Mouse (Mus musculus) mouse trophoblast stem cell (cell line): Measurements from ENCODE around the gene Schip1.

Experiments used
- in situ Hi-C, 2 experiments: fragments of 300-500 bp; cut with MseI, MboI; formaldehyde crosslinking; loops; 2 replicates in 1 of 2; 3 replicates in 1 of 2; pipeline ENCODE4 v1.15.1; 2025

The Schip1 gene

DNA sequence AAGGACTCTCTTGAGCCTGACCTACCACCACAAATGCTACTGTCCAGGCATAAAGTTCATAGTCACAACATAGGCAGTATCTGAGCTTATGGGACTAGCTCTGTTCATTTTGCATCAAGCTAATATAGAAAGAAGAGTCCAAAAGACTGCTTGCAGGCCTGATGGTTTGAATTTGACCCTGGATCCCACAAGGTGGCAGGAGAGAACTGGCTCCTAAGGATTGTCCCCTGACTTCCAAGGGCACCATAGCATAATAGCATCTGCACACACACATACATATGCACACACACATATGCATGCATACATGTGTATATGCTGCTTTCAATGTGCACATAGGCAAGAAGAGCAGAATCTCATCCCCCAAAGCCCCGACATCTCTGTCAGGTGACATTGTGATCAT lies 405.0 kb downstream of the Schip1 start:
- in situ Hi-C loops = no loop called here

DNA sequence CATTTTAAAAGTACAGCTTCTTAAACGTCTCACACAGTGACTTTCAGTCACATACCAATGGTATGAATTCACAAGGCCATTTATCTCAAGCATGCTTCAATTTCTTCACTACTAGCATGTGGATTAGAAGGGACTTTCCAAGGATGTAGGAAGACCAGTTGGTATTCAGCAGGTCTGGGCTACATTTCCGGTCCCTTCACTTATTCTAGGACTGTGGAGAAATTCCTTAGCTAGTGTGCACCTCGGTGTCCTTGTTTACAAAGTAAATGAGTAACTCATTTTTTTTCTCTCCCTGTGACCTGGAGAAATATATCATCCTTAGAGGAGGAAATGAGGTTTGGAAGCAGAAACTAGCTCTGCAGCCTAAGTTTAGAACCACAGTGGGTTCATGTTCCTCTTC lies 405.5 kb downstream of the Schip1 start:
- in situ Hi-C loops = no loop called here

DNA sequence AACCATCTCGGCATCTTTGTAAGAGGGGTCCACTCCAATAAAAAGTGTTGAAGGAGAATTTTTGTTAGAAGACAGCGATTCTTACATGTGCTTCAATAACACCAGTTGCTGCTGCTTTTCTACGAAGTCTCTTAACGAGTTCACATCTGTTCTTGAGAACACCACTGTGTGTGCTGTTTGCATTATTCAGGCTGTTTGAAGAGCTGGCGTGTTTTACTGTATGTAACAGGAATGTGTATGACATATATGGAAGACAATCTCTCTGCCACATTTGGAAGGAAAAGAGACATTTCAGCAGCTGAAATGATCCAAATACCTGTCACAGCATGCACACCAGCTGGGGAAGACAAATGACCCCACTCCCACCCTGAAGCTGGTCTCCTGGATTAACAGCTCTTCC lies 406.0 kb downstream of the Schip1 start:
- in situ Hi-C loops = no loop called here

DNA sequence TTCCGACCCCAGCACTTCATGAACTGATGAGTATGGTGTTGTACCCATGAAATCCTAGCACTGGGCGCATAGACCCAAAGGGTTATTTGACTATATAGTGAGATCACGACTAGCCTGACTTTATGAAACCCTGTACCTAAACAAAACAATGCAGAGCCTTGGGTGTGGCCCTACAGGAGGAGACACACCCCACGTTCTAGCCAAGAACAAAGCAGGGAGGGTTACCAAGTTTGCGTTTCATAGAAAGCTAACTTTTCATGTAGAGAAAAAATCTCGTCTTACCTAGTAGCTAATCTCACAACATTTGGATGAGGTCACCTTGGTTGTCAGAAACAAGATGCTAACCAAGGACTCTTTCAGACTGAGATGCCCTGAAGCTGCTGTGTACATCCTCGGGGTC lies 411.7 kb downstream of the Schip1 start:
- in situ Hi-C loops = no loop called here

DNA sequence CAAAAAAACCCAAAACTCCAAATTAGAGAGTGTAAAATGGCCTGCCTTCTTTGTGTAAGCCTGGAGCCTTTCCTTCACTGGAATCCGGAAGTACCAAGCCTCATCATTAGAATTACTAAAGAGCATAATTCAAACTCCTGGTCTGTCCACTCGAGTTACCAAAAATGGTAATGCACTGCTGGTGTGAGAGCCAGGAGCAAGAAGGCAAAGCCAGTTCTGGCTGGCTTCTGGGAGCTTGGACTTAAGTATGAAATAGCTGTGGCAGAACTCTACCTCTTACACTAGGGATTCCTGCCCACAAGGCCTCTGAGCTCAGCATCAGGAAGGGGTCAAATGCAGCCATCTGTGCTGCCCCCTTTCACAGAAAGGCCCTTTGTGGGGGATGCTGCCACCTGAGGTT lies 412.9 kb downstream of the Schip1 start:
- in situ Hi-C loops = no loop called here

DNA sequence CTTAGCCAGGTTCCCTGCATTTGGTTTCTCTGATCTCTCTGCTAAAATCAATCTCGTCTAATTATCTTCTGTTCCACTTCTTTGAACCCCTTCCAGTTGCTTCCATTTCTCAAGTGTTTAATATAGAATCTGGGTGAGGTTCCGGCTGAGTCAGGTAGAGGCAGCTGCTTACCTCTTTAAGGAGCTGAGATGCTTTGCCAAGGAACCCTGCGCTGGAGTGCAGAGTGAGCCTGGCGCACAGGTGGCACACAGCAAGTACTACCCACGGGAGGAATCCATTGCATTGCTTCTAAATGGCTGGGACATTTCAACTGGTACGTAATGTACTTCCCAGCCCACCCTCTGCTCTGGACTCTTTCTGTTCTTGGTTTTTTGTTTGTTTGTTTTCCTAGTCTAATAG lies 414.7 kb downstream of the Schip1 start:
- in situ Hi-C loops = no loop called here

DNA sequence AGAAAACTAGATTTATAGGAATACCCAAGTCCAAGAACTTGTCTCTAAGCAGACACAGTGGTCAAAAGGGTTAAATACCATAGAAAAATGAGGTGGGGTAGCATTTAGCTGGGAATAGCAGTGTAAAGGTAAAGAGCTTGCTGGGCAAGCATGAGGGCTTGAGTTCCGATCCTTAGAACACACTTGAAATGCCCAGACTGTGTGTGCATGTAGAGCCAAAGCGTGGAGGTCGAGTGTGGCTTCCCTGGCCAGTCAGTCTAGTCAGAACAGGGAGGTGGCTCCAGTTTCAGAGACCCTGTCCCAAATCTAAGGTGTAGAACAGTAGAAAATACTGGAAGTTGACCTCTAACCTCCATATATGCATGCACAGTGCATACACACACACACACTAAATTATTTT lies 418.9 kb downstream of the Schip1 start:
- in situ Hi-C loops = no loop called here

DNA sequence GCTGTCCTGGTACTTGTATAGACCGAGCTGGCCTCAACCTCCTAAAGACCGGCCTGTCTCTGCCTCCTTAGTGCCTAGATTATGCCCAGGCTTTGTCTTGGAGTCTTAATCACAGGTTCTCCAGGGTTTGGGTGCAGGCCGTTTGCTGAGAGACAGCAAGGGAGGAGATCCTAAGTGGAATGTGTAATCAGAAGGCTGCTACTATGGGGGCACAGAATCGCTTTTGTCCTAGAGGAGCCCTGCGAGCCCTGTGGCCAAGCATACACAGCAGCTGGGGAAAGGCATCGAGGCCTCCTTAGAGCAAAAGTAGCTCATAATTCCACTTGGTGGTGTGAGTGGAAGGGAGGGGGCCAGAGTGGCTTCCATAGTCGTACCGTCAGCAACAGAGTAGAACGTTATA lies 419.4 kb downstream of the Schip1 start:
- in situ Hi-C loops = no loop called here

DNA sequence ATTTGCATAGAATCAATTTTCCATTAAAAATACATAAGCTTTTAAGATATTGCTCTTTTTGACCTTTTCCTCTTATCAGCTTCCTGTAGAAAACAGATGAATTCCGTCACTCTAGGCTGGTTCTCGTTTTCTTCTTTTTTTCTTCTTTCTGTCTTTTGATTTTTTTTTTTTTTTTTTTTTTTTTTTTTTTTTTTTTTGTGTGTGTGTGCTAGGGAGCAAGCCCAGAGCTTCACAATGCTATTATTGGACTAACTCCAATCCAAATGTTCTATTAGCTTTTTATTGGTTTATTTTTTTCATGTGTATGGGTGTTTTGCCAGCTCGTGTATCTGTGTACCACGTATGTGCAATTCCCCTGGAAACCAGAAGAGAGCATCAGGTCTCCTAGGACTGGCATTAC lies 420.0 kb downstream of the Schip1 start:
- in situ Hi-C loops = no loop called here

DNA sequence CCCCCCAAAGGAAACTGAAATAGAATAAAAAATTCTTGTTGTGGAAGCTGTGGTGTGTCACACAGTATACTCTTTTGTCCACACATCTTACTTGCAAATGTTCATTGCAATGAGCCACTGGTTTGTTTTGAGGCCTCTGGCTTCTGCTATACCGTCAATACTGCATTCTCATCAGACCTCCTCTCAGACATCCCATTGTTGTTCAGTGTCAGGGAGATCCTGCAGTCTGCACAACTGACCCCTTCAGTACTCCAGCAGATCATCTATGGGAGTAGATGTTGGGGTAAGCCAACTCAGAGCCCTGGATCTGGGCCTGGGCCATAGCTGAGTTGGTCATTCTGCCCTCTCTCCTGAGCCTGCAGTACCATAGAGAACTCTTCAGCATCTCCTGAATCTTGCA lies 423.0 kb downstream of the Schip1 start:
- in situ Hi-C loops = no loop called here

DNA sequence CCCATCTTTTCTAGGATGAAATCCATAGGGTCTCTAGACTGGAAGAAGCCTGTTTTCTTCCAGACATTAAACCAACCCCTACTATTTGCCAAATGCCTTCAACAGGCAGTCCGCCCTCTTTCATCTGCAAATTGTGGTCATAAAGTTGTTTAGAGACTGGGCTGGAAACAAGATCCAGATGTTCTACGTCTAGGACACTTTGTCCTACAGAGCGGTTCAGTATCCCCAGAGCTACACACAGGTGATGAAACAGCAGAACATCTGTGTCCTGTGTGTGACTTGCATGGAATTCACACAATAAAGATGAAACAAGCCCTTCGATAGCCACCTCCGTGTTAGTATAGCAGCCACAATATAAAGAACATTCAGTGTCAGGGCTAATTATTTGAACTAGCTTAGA lies 423.7 kb downstream of the Schip1 start:
- in situ Hi-C loops = no loop called here

DNA sequence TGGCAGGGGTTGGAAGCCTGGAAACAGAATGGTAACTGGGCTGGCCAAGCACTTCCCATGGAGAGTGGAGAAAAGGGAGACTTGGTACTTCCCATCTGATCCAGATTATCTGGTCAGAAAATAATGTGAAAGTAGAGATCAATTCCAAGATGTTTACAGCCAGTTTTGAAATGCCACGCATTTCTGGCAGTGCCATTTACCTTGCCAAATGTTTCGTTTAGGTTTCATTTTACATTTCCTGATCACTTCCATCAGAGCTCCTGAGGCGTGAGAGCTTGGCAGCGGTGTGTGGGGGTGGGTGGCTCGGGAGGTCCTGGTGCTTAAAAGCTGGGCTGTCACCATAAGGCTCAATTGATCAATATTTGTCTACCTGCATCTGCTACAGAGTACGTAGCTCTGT lies 426.9 kb downstream of the Schip1 start:
- in situ Hi-C loops = no loop called here

DNA sequence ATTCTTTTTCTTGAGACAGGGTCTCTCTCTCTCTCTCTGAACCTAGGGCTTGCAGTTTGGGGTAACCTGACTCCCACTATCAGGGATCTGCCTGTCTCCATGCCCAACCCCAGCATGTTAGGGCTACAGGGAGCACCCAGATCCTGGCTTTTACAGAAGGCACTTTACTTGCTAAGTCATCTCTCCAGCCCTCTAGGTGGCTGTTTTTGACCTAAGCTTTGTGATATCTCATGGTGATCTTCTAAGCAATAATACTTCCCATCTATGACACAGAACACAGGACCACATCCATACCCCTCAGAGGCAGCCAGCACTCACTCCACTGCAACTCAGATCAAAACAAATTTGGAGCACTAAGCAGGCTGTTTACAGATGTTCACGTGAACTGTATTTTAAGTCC lies 427.5 kb downstream of the Schip1 start:
- in situ Hi-C loops = no loop called here

DNA sequence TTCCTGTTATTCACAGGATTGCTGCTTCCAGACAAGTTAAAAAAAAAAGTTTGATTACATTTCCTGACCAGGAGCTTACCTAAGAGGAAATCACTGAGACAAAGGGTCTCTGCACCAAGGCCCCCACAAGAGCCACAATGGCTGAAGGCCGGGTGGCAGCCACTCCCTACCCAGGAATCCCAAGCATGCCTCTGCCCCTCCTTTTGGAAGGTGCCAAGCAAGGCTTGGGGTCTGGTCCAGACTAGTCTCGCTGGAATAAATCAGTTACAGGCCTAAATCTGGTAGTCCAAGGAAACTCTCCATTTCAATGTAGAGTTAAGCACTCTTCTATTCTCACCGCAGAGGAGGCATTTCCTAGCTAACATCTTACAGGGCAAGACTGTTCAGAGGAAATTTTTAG lies 427.9 kb downstream of the Schip1 start:
- in situ Hi-C loops = no loop called here

DNA sequence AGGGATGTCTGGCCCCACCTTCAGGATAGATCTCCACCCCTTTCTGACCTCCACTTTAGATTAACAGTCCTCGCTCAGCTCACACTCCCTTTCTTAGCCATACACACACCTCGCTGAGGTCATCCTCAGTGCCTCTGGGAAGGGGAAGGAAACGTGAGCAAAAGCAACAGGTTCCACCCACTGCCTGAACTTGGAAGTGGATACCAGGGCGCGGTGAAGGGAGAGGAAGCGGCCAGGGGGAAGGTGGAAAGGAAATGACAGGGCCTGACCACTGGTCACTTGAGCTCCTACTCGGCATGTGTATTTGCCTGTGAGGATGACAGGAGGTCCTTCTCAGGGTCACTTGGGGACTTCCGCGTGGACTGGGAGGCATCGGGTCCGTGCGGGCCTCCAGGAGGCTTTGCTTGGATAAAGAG lies 428.6 kb downstream of the Schip1 start:
- in situ Hi-C loops = no loop called here

DNA sequence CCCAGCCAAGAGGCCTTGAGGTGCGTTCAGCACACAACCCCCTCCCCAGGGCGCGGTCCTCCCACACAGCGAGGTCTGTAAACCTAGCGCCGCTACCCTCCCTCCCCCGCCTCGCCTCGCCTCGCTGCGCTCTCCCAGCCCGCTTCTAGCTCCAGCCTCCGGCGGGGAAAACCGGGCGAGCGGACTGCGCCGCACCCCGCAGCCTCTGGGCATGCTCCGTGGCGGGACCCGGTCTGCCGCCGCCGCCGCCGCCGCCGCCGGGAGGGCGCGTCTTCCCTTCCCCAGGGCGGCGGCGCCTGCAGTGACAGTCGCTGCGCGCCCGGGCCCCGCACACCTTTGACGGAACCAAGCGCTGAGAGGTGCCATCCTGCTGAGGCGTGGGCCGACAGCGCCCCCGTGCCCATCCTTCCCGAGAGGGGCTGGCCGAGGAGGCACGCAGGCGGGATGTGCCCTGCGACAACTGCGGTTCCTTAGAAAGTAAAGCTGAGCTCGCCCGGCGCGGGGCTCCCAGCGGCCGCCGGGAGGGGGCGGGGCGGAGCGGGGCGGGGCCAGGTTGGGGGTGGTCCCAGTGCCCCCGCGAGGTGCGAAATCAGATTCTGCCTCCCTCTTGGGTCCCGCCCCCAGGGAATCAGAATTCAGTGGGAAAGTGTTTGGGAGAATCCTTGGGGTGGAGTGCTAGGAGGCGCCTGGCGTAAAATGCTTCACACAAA lies 429.1 kb downstream of the Schip1 start:
- in situ Hi-C loops = no loop called here

DNA sequence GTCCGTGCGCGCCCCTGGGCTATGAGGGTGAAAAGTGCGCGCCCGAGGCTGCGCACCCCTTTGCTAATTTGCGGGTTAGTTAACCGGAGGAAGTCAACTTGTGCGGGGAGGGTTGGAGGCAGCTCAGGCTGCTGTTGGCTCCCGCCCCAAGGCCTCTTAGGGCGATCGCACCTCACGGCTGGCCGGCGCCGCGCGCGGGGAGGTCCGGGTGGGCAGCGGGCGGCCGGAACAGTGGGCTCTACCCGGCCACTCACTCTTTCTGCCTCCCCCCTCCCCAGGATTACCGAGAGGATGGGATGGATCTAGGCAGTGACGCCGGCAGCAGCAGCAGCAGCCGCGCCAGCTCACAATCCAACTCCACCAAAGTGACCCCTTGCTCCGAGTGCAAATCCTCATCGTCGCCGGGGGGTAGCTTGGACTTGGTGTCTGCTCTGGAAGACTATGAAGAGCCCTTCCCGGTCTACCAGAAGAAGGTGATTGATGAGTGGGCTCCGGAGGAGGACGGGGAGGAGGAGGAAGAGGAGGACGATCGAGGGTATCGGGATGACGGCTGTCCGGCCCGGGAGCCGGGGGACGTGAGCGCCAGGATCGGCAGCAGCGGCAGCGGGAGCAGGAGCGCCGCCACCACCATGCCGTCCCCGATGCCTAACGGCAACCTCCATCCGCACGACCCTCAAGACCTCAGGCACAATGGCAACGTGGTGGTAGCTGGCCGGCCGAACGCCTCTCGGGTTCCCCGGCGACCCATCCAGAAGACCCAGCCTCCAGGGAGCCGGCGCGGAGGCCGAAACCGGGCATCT lies 429.9 kb downstream of the Schip1 start:
- in situ Hi-C loops = no loop called here

DNA sequence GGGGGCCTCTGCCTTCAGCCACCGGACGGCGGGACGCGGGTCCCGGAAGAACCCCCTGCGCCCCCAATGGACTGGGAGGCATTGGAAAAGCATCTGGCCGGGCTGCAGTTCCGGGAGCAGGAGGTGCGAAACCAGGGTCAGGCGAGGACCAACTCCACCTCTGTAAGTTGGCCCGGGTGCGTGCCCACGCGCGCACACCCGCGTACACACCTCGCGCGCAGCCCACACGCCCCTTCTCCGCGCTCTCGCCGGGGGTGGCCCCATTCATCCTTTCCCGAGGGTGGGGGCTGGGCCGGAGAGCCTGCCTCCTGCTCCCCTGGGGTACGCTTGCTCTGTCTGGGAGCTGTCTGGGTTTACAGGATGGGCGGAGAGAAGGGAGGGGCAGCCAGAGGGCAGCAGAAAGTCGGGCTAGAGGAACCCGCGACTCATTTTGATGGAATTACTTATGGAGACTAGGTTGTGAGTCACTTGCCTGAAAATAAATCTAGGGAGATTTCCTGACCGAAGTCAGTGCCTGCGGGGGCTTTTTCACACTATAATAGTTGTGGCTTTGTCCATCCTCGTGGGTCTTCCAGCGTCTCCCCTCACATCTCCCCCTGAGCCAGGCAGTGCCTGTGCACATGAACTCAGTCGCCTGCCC lies 430.6 kb downstream of the Schip1 start:
- in situ Hi-C loops = no loop called here

DNA sequence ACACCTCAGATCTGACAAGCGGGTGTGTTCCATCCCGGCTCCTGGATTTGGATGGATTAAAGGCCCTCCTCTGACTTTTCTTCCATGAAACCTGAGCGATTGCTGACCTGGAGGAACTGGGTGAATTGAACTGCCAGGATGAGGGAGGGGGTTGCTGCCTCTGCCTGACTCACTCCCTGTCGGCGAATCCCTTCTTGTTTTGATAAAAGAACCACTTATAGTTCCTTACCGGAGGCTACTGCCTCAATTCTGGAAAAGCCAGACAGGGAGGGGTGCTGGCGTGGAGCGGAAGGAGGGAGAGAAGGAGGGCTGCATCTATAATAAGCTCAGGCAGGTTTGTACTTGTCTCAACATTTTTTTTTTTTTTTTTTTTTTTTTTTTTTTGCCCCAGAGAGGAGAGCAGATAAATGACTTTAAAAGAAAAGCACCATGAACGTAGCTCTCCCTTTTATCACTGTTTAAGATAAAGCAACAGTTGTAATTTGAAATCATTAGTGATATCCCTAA lies 431.2 kb downstream of the Schip1 start:
- in situ Hi-C loops = no loop called here

DNA sequence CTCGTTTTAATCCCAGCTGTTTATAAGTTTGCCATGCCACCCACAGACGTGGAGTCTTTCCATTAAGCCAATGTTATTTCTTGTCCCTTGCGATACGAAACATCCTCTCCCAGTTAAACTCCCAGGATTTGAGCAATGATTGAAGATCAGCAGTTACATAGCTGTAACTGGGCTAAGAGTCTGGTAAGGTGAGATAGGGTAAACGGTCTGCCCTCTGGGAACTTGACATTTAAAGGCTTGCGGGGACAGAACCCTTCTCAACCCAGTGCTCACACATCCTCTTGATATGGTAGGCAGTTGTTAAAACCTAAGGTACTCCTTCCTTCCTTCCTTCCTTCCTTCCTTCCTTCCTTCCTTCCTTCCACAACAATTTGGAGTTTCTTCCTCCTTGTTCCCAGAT lies 431.9 kb downstream of the Schip1 start:
- in situ Hi-C loops = no loop called here

DNA sequence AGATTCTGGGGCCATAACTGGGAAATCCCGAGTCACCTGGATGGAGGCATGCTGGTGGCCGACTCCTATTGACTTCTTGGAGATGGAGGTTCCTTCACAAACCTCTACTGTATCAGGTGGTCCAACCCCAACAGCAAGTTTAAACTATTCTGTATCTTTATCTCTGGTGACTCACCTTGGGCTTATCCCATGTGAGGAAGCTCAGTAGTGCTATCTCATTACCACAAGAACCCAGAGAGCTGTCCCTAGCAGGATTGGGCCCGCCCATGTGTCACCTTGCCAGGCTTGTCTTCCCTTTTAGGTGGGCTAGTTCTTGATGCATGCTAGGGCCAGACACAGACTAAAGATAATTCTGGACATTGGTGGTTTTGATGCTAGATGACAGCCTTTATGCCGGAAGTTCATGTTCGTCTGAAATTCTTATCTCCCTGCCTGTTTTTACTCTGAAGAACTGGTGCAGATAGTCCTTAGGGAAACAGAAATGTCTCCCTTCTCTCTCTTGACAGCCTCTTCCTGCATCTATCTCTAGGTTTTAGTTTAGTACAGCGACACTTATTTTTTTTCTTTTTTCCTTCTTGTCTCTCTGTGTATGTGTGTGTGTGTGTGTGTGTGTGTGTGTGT lies 435.0 kb downstream of the Schip1 start:
- in situ Hi-C loops = no loop called here

DNA sequence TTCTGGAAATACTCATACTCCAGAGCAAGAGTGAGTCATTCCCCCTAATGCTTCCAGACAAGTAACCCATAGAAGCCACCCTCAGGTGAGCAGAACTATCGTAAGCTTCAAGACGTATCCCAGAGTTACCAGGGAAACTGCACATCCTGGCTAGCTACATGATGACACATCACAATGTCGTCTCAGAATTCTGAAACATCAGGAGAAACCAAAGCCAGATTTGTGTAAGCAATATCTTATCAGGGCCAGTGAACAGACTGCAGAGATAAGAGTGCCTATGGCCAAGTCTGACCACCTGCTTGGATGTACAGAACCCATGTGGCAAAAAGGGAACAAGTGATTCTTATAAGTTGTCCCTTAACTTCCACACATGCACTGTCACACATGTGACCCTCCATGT lies 440.2 kb downstream of the Schip1 start:
- in situ Hi-C loops = no loop called here
